Mouse (Mus musculus) heart, postnatal 36 days (tissue): Measurements from ENCODE around the gene Hist1h4f. TPM values are rescaled to one million over a fixed set of nuclear protein-coding genes. Genes with fewer than 3 reads are reported as not detected.
"Not testable (repeated sequence)": the region's sequence is repeated elsewhere in the genome, so short reads cannot be mapped to it uniquely, and the experiment has no call there.

Source experiments
- DNase-seq, 2 experiments: peaks; one replicate each; pipeline ENCODE4 v3.0.0; 2021 to 2022
- intact Hi-C: fragments of 180-260 bp; cut with DNase I; formaldehyde crosslinking; loops from one replicate; pipeline ENCODE4 v1.15.1; 2025
- total RNA-seq, 2 experiments: library from RNA; stranded (reverse); gene quantifications; 2 replicates each; pipeline ENCODE4 v1.2.3; 2021

Gene Hist1h4f
- 10 to 100 TPM; 37.7 to 40.9 TPM for total RNA-seq

- peak; percentile 75 to 76 for DNase-seq
- intact Hi-C loops, result loop anchor here (2.0 kb wide), 1 partner anchor 18 kb away; no protein-coding TSS in a partner anchor
These were observed at the start of gene Hist1h4f for GRCm38 (mm10) chr13:23551146-23551834. TSS of gene Hist1h4f (minus strand) at chr13:23551648.

DNA sequence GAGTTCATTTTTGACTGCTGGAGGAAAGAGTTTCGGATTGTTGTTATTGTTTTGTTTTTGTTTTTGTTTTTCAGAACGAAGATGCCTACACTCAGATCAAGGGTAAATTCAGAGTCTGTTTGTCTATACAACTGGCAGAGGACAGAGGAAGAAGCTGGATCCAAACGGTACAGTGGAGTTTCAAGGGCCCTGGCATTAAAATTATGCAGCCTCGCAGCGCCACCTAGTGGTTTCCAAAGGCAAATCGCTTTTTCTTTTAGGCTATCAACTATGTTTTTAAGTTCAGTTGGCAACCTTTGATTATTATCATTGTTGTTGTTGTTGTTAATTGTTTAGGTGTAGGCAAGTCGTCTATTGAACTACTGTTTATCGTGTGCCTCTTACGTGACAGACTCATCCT is 46.5 kb upstream of the Hist1h4f start:
- intact Hi-C loops, result loop anchor here (2.0 to 5.0 kb wide), 2 partner anchors 76 to 173 kb away; no protein-coding TSS in a partner anchor
- DNase-seq, result peak; percentile 79 to 85

- DNase-seq, result no peak
- intact Hi-C loops, result loop anchor here (5.0 kb wide), 1 partner anchor 73 kb away; no protein-coding TSS in a partner anchor
These were observed 44.3 kb upstream of the Hist1h4f start for GRCm38 (mm10) chr13:23595622-23596372.

GRCm38 (mm10) chr13:23595185-23595584 is 43.7 kb upstream of the Hist1h4f start:
- DNase-seq, result no peak
- intact Hi-C loops, result loop anchor here (5.0 kb wide), 1 partner anchor 73 kb away; no protein-coding TSS in a partner anchor

GRCm38 (mm10) chr13:23593051-23593770 is 41.8 kb upstream of the Hist1h4f start:
- intact Hi-C loops, result no loop called here
- no peak for DNase-seq

DNA sequence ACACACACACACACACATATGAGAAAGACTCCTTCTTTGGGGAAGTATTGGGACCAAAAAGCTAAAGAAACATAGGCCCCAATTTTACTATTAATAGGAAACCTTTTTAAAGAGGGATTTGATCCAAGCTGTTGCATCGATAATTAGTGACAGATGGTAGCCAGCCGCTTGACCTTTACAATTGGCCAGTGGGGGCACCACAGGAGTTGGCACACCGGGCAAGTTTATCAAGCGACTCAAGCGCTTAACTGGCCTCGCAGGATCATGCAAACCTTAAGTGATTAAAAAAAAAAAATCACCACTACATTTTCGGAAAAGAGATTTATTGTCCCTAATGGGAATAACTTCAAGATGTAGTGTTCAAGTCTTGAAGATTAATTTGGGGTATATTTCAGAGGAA is 41.2 kb upstream of the Hist1h4f start:
- no peak for DNase-seq
- intact Hi-C loops, result no loop called here

GRCm38 (mm10) chr13:23591886-23592285 is 40.4 kb upstream of the Hist1h4f start:
- intact Hi-C loops, DNase-seq: not testable (repeated sequence)

DNA sequence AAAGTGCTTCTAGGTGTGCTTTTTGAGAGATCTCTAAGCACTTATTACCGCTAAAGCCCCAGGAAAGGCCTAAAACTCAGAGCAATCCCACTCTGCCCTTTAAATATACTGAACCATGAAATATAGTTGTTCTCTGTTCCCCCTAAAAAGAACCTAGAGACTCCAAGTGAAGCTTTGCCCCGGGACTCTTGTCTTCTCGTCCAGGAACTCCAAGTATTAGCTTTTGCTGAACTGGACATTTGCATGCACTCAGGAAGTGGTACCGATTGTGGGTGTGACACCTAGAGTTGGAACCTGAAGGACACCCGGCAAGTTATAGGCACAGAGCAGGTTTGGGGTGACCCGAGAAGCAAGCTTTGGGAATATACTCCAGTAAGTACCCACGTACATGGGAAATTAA is 39.8 kb upstream of the Hist1h4f start:
- DNase-seq, result no peak
- intact Hi-C loops, result no loop called here

DNA sequence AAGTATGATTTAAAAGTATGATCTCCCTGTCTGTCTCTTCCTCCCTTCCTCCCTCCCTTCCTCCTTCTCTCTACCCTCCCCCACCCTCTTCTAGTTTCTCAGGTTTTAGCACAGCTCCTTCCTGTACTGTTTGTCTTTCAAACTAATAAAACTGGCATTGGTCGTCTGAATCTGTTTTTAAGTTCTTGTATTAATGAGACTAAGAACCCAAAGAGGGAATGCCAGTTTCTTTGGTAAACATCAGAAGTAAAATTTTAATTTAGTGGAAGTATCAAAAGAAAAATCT is 35.4 kb upstream of the Hist1h4f start:
- DNase-seq, result no peak

GRCm38 (mm10) chr13:23586099-23586939 is 34.9 kb upstream of the Hist1h4f start:
- DNase-seq, result no peak
- intact Hi-C loops, result loop anchor here (5.0 to 10.0 kb wide), 3 partner anchors 151 to 1872 kb away; partner anchors contain the start of genes Hist1h1b, Hist1h1c, Hist1h2ai and Hist1h2an

More for the DNA sequence above, 35.4 kb upstream of the Hist1h4f start:
- intact Hi-C loops, result loop anchor here (5.0 to 10.0 kb wide), 3 partner anchors 150 to 1872 kb away; partner anchors contain the start of genes Hist1h1b, Hist1h1c, Hist1h2ai and Hist1h2an

- DNase-seq, result peak; percentile 68 to 75
- intact Hi-C loops, result loop anchor here (1.0 to 10.0 kb wide), 5 partner anchors 37 to 1871 kb away; partner anchors contain the start of genes Hist1h1b, Hist1h1c, Hist1h1e and Hist1h2ai
These were observed 34.1 kb upstream of the Hist1h4f start for GRCm38 (mm10) chr13:23585442-23586098.

- peak; percentile 73 to 80 for DNase-seq
- intact Hi-C loops, result loop anchor here (1.0 to 10.0 kb wide), 5 partner anchors 38 to 1870 kb away; partner anchors contain the start of genes Hist1h1b, Hist1h1c, Hist1h1e and Hist1h2ai
These were observed 33.6 kb upstream of the Hist1h4f start for GRCm38 (mm10) chr13:23585029-23585441.

GRCm38 (mm10) chr13:23584331-23584730 is 32.9 kb upstream of the Hist1h4f start:
- intact Hi-C loops, result loop anchor here (2.0 to 10.0 kb wide), 8 partner anchors 38 to 1870 kb away; partner anchors contain the start of genes Hist1h1b, Hist1h1e, Hist1h1t and Hist1h2ac
- DNase-seq, result no peak

- intact Hi-C loops, result loop anchor here (2.0 to 10.0 kb wide), 8 partner anchors 39 to 1869 kb away; partner anchors contain the start of genes Hist1h1b, Hist1h1e, Hist1h1t and Hist1h2ac
- DNase-seq, result no peak
These were observed 32.1 kb upstream of the Hist1h4f start for GRCm38 (mm10) chr13:23583387-23584068.

DNA sequence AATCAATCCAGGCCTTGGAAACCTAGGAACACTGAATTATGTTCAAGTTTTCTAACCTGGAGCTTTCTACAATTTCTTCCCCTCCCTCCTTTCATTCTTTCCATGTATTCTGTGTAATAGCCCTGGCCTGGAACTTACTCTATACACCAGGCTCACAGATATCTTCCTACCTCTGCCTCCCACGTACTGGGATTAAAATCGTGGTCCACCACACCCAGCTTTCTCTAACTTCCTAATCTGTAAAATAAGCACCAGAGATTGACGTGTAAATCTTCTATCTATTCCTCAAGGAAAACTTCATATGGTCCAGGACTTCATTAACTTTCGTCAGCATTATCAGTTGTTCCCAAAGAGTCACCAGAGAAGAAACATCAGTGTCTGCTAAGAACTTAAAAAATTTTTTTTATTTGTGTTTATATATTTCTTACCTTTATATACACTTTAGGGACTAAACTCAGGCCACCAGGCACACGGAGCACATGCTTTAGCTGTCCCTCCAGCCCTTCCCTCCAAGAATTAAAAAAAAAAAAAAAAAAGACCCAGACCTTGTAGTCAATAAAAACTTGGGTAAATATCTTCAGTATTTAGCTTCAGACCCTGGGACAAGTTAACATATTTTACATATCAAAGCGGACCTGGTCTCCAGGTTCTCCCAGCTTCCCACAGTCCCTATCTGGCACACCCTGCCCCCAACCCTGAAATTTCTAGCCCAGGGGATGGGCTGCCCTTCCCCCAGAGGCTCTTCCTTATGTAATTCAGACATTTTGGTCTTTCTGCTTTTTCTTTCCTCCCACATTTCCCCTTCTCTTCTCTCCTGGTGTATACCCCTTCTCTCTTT is 31.0 kb upstream of the Hist1h4f start:
- no peak for DNase-seq
- intact Hi-C loops, result loop anchor here (5.0 to 10.0 kb wide), 7 partner anchors 50 to 1868 kb away; partner anchors contain the start of genes Hist1h1b, Hist1h1t, Hist1h2ac and Hist1h2af

GRCm38 (mm10) chr13:23581408-23582218 is 30.2 kb upstream of the Hist1h4f start, which contains the start of gene Hist1h4d:
TSS of gene Hist1h4d (plus strand) at chr13:23581598.
- intact Hi-C loops, result loop anchor here (5.0 to 10.0 kb wide), 7 partner anchors 49 to 1867 kb away; partner anchors contain the start of genes Hist1h1b, Hist1h1t, Hist1h2ac and Hist1h2af
- DNase-seq, result peak; percentile 97 to 98
